Mouse (Mus musculus) forebrain, embryonic 12.5 days (tissue): Measurements from ENCODE around the gene Rgs3. TPM values are rescaled to one million over a fixed set of nuclear protein-coding genes. Genes with fewer than 3 reads are reported as not detected.

ENCODE experiments used
- ATAC-seq: fragments of 200-750 bp; cut with Nextera tagmentation; 2 replicates; pipeline ENCODE4 v1.8.0; 2017; ENCODE audit warnings: moderate TSS enrichment; ENCODE audit not compliant: low FRiP score
- H3K27ac ChIP-seq: fragments of 300-500 bp; sonication (generic); 2 replicates; pipeline ENCODE4 v1.5.1; 2016; ENCODE audit warnings: mild to moderate bottlenecking
- H3K27me3 ChIP-seq: fragments of 300-500 bp; sonication (generic); 2 replicates; pipeline ENCODE4 v1.6.1; 2016; ENCODE audit warnings: mild to moderate bottlenecking
- H3K36me3 ChIP-seq: fragments of 300-500 bp; sonication (generic); replicated peaks from 2 replicates; pipeline ENCODE4 v1.6.1; 2016; ENCODE audit warnings: mild to moderate bottlenecking
- H3K4me1 ChIP-seq: fragments of 300-500 bp; sonication (generic); 2 replicates; pipeline ENCODE4 v1.6.1; 2016
- H3K4me2 ChIP-seq: fragments of 300-500 bp; sonication (generic); 2 replicates; pipeline ENCODE4 v1.6.1; 2016; ENCODE audit warnings: mild to moderate bottlenecking, moderate library complexity
- H3K4me3 ChIP-seq: fragments of 300-500 bp; sonication (generic); replicated peaks from 2 replicates; pipeline ENCODE4 v1.5.1; 2016; ENCODE audit warnings: mild to moderate bottlenecking
- H3K9ac ChIP-seq: fragments of 300-500 bp; sonication (generic); 2 replicates; pipeline ENCODE4 v1.6.1; 2016; ENCODE audit warnings: mild to moderate bottlenecking
- H3K9me3 ChIP-seq: fragments of 300-500 bp; sonication (generic); 2 replicates; pipeline ENCODE4 v1.6.1; 2016
- WGBS: fragments of 180-500 bp; shearing (Covaris S2); methylation state at CpG from one replicate; pipeline ENCODE4 v1.1.7; 2016; 5-methylcytosine and 5-hydroxymethylcytosine counted together
- polyA plus RNA-seq: library from polyadenylated mRNA; unstranded; fragments of >200 nt; fragmentation: Nextera tagmentation; extraction: Ambion mirVana; gene quantifications from 2 replicates; pipeline ENCODE4 v1.2.1, GENCODE M21; 2016

Gene Rgs3
- polyA plus RNA-seq, 1 experiment from 2014 or later: 54.3 TPM

- no peaks in the 10 kb centered on the region for H3K9me3 ChIP-seq
- no peak overlapping the region for H3K9ac ChIP-seq
- WGBS: 73% methylated on average over 15 of the region's 15 CpGs
- peaks cover 68% of the 10 kb centered on the region for H3K36me3 ChIP-seq
- H3K4me2 ChIP-seq: no peak overlapping the region
- H3K27me3 ChIP-seq: no peaks in the 10 kb centered on the region
- H3K4me3 ChIP-seq: no peak overlapping the region
- ATAC-seq: no peak
- H3K27ac ChIP-seq: peak overlapping the region; percentile 37; the same call in 1 of the 2 replicates
- no peaks in the 10 kb centered on the region for H3K4me1 ChIP-seq
Measured at GRCm38 (mm10) chr4:62640496-62641229, 81.0 kb downstream of the Rgs3 start.

GRCm38 (mm10) chr4:62641230-62641589 is 81.6 kb downstream of the Rgs3 start:
- Histone ChIP-seq H3K4me3 (no peak overlapping the region), H3K9ac (no peak overlapping the region), H3K36me3 (peaks cover 63% of the 10 kb centered on the region), H3K9me3 (no peaks in the 10 kb centered on the region), H3K4me1 (no peaks in the 10 kb centered on the region), H3K27ac (0 out of 2 replicates have a peak overlapping the region, but pooled peaks have one; percentile 37), H3K27me3 (no peaks in the 10 kb centered on the region), H3K4me2 (no peak overlapping the region)
- ATAC-seq: no peak
- WGBS: 54% methylated on average over 11 of the region's 11 CpGs

- Histone ChIP-seq H3K27ac (no peak overlapping the region), H3K9ac (no peak overlapping the region), H3K9me3 (no peaks in the 10 kb centered on the region), H3K4me3 (no peak overlapping the region), H3K27me3 (no peaks in the 10 kb centered on the region), H3K4me1 (no peaks in the 10 kb centered on the region), H3K36me3 (peaks cover 66% of the 10 kb centered on the region), H3K4me2 (no peak overlapping the region)
- WGBS: 78% methylated on average over 3 of the region's 3 CpGs
- ATAC-seq: no peak
Measured at GRCm38 (mm10) chr4:62641656-62642055, 82.0 kb downstream of the Rgs3 start.

DNA sequence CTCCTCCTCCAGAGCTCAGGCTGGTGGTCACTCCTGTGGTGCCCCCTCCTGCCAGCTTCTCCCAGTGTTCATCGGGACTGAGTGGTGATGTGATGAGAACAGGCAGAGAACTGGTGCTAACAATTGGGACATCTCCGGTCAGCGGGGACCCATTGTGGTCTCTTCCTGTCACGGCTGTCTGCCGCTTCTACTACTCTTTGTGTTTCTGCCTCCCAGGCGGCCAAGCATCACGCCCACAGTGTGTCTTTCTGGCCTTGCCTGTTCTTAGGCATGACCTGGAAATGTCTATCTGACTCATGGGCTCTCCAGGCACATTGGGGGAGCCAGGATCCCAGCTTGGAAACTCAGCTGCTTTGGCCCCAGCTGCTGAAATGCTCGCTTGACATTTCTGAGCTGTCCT is 83.8 kb downstream of the Rgs3 start:
- Histone ChIP-seq H3K27ac (no peak overlapping the region), H3K9me3 (no peaks in the 10 kb centered on the region), H3K27me3 (no peaks in the 10 kb centered on the region), H3K4me3 (no peak overlapping the region), H3K36me3 (peaks cover 60% of the 10 kb centered on the region), H3K4me1 (no peaks in the 10 kb centered on the region), H3K9ac (no peak overlapping the region), H3K4me2 (no peak overlapping the region)
- 72% methylated on average over 8 of the region's 8 CpGs for WGBS
- ATAC-seq: no peak

GRCm38 (mm10) chr4:62644031-62644793 is 84.6 kb downstream of the Rgs3 start:
- Histone ChIP-seq H3K4me2 (no peak overlapping the region), H3K4me1 (no peaks in the 10 kb centered on the region), H3K9me3 (no peaks in the 10 kb centered on the region), H3K4me3 (no peak overlapping the region), H3K27ac (no peak overlapping the region), H3K27me3 (no peaks in the 10 kb centered on the region), H3K36me3 (peaks cover 60% of the 10 kb centered on the region), H3K9ac (no peak overlapping the region)
- 91% methylated on average over 11 of the region's 11 CpGs for WGBS
- ATAC-seq: no peak

- H3K9me3 ChIP-seq: no peaks in the 10 kb centered on the region
- H3K9ac ChIP-seq: no peak overlapping the region
- 81% methylated on average over 9 of the region's 9 CpGs for WGBS
- H3K36me3 ChIP-seq: peaks cover 46% of the 10 kb centered on the region
- H3K27ac ChIP-seq: no peak overlapping the region
- no peak overlapping the region for H3K4me3 ChIP-seq
- H3K4me2 ChIP-seq: no peak overlapping the region
- H3K4me1 ChIP-seq: no peaks in the 10 kb centered on the region
- no peaks in the 10 kb centered on the region for H3K27me3 ChIP-seq
- no peak for ATAC-seq
Measured at GRCm38 (mm10) chr4:62646556-62647248, 87.1 kb downstream of the Rgs3 start.

DNA sequence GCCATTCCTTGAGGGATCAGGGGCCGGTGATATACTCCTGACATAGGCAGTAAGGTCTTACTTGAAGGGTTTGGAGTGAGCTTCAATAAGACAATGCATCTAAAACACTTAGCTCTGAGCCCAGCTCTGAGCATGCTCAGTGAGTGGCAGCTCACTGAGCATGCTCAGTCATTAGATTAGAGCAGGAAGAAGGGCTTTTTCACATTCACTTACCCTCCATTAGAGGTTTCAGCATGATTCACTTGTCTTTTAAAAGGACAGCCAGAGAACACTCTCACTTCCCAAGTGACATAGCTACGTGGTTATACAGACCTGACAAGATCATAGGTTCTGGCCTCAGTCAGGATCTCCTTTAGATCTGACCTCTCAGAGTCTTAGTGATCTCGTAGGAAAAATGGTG is 89.2 kb downstream of the Rgs3 start:
- no peak overlapping the region for H3K4me2 ChIP-seq
- H3K4me1 ChIP-seq: no peaks in the 10 kb centered on the region
- H3K27ac ChIP-seq: no peak overlapping the region
- peaks cover 37% of the 10 kb centered on the region for H3K36me3 ChIP-seq
- no peaks in the 10 kb centered on the region for H3K9me3 ChIP-seq
- WGBS: 89% methylated on average over 3 of the region's 3 CpGs
- H3K27me3 ChIP-seq: no peaks in the 10 kb centered on the region
- no peak overlapping the region for H3K4me3 ChIP-seq
- H3K9ac ChIP-seq: no peak overlapping the region
- no peak for ATAC-seq

DNA sequence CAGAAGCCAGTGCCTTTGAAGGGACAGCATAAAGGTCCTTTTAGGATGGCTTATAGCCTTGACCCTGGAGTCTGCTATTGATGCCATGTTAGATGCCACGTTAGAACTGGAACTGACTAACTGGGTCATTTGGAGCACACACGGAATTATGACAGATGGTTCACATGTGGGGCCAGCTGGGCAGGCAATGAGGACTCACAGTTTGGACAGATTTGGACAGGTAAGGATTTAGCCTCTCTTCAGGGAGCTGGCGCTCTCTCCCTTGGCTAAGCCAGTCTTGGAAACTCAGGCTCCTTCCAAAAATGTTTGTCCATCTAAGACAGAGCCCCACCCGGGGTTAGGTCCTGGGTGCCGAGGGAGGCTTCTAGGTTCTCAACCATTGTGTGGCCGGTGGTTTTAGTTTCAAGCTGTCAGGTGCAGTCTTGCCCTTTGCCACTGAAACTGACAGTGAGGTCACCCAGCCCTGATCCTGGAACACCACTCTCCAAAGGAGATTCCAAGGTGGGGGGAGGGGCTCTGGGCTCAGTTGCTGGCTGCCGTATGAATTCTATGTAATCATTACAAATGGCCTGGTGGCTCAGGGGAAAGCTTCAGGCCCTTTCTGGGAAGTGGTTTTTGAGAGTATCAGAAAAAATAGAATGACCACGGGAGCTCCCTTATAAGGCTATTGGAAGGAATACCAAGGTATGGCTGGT is 90.0 kb downstream of the Rgs3 start:
- ATAC-seq: no peak
- Histone ChIP-seq H3K9me3 (no peaks in the 10 kb centered on the region), H3K9ac (no peak overlapping the region), H3K4me2 (no peak overlapping the region), H3K27me3 (no peaks in the 10 kb centered on the region), H3K27ac (no peak overlapping the region), H3K4me1 (no peaks in the 10 kb centered on the region), H3K4me3 (no peak overlapping the region), H3K36me3 (peaks cover 32% of the 10 kb centered on the region)
- WGBS: 85% methylated on average over 8 of the region's 8 CpGs

DNA sequence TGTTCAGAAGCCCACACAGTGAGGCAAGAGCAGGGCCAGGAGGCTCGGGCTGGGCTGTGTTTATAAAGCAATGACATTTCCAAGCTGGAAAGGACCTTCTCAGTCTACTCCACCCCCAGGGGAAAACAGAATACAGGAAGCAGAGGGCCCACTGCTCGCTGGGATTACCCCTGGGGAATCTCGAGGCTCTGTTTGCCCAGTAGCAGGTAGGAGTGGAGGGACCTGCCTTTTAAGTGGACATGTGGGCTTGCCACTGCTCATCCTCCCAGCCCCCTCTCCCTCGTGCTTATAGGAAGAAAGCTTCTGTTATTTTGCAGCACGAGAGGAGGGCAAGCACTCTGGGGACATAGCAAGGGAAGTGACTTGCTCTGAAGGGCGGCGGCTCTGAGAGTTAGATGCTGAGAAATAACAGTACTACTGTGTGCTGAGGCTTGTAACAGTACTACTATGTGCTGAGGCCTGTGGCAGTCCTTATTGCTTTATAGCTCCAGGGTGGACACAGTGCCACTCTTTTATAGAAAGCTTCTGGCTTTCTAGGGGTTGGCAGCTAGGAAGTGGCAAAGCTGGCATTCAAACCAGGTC is 91.6 kb downstream of the Rgs3 start:
- Histone ChIP-seq H3K36me3 (peaks cover 25% of the 10 kb centered on the region), H3K27me3 (no peaks in the 10 kb centered on the region), H3K4me3 (no peak overlapping the region), H3K9ac (no peak overlapping the region), H3K27ac (no peak overlapping the region), H3K9me3 (no peaks in the 10 kb centered on the region), H3K4me2 (no peak overlapping the region), H3K4me1 (no peaks in the 10 kb centered on the region)
- ATAC-seq: no peak
- 59% methylated on average over 7 of the region's 7 CpGs for WGBS

DNA sequence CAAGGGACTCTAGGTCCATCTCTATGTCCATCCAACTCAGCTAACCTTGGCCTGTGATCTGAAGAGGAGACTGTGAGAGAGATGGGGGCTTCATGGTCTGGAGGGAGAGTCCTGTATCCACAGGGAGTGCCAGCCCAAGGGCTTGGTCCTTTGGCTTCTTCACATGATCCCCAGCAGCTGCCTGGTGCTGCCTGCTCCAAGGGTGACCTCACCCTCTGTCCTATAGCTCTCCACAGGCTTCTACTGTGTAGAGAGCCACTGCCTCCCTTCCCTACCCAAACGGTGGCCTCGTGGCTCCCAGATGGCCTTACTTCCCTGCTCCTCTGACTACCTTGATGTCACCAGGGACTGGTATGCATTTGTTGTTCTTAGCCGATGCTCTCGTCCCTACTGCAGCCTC is 92.6 kb downstream of the Rgs3 start:
- Histone ChIP-seq H3K9me3 (no peaks in the 10 kb centered on the region), H3K4me3 (no peak overlapping the region), H3K36me3 (peaks cover 23% of the 10 kb centered on the region), H3K4me2 (no peak overlapping the region), H3K27me3 (no peaks in the 10 kb centered on the region), H3K27ac (no peak overlapping the region), H3K4me1 (no peaks in the 10 kb centered on the region), H3K9ac (no peak overlapping the region)
- 66% methylated on average over 4 of the region's 4 CpGs for whole genome bisulfite sequencing
- ATAC-seq: no peak

GRCm38 (mm10) chr4:62652921-62653757 is 93.5 kb downstream of the Rgs3 start:
- no peaks in the 10 kb centered on the region for H3K4me1 ChIP-seq
- WGBS: 84% methylated on average over 12 of the region's 12 CpGs
- no peak overlapping the region for H3K4me2 ChIP-seq
- no peak overlapping the region for H3K4me3 ChIP-seq
- H3K9ac ChIP-seq: no peak overlapping the region
- ATAC-seq: no peak
- H3K9me3 ChIP-seq: no peaks in the 10 kb centered on the region
- no peak overlapping the region for H3K27ac ChIP-seq
- peaks cover 23% of the 10 kb centered on the region for H3K36me3 ChIP-seq
- no peaks in the 10 kb centered on the region for H3K27me3 ChIP-seq
